Mouse (Mus musculus): ENCODE measurements at regions not wholly inside any gene's neighbourhood (a gene's known extent, or its start where the extent isn't known, plus 50 kb on each side); places are given as distances from the start of the nearest gene placed in this dataset.

- TF ChIP-seq MAX (IDR thresholded peaks at IDR 0.05; ENCODE audit: low read length) (no peak), USF2 (IDR thresholded peaks at IDR 0.05; ENCODE audit: borderline replicate concordance in 1 of 2, insufficient read depth in 1 of 2, low read depth in 1 of 2, low read length in 2 of 2) (no peak), CTCF (IDR thresholded peaks at IDR 0.05 in 2 of 3, conservative IDR thresholded peaks at IDR 0.05 in 1 of 3; ENCODE audit: control insufficient read depth in 1 of 3, insufficient read depth in 1 of 3, low read depth in 2 of 3, low read length in 3 of 3, poor library complexity in 1 of 3, severe bottlenecking in 1 of 3) (no peak), GATA1 (IDR thresholded peaks at IDR 0.05; ENCODE audit: low read depth, low read length) (no peak), EP300 (IDR thresholded peaks at IDR 0.05; ENCODE audit: low read depth in 1 of 2, low read length in 2 of 2) (no peak), POLR2A (IDR thresholded peaks at IDR 0.05; ENCODE audit: control insufficient read depth in 1 of 2, insufficient read depth in 1 of 2, low read depth in 1 of 2, low read length in 2 of 2, poor library complexity in 1 of 2) (no peak), MEF2A (IDR thresholded peaks at IDR 0.05; ENCODE audit: extremely low read depth, insufficient replicate concordance, low read depth, low read length, poor library complexity, severe bottlenecking) (no peak), NRF1 (IDR thresholded peaks at IDR 0.05; ENCODE audit: insufficient read depth, low read depth, low read length, poor library complexity, severe bottlenecking) (no peak), HCFC1 (IDR thresholded peaks at IDR 0.05; ENCODE audit: low read depth, low read length) (no peak), RAD21 (IDR thresholded peaks at IDR 0.05; ENCODE audit: low read depth, low read length) (no peak), NELFE (IDR thresholded peaks at IDR 0.05; ENCODE audit: low read depth, low read length) (no peak), ELF1 (IDR thresholded peaks at IDR 0.05; ENCODE audit: low read depth, low read length) (no peak), POLR2AphosphoS2 (IDR thresholded peaks at IDR 0.05; ENCODE audit: low read length) (no peak), POLR2AphosphoS5 (IDR thresholded peaks at IDR 0.05; ENCODE audit: borderline replicate concordance, low read depth, low read length) (no peak)
Observed at GRCm38 (mm10) chr2:173335859-173336258, 59.5 kb upstream of the Pmepa1 start.
